Mouse (Mus musculus) gastrocnemius, adult 2 months (tissue): ENCODE data around the gene Timm44. TPM values are rescaled to one million over a fixed set of nuclear protein-coding genes. Genes with fewer than 3 reads are reported as not detected.

Experiments used
- DNase-seq: peaks from one replicate; pipeline ENCODE4 v3.0.0; 2022
- H3K27ac ChIP-seq: fragments of 200-600 bp; 2 replicates; pipeline ENCODE4 v1.8.1; 2022; ENCODE audit warnings: mild to moderate bottlenecking
- H3K4me3 ChIP-seq: fragments of 200-600 bp; 2 replicates; pipeline ENCODE4 v1.8.1; 2022; ENCODE audit warnings: mild to moderate bottlenecking, moderate library complexity
- CTCF ChIP-seq: fragments of 200-600 bp; IDR thresholded peaks from 2 replicates; pipeline ENCODE4 v1.8.1; 2022; ENCODE audit warnings: antibody characterized with exemption, mild to moderate bottlenecking, moderate library complexity
- intact Hi-C: fragments of 180-260 bp; cut with DNase I; formaldehyde crosslinking; loops from one replicate; pipeline ENCODE4 v1.15.1; 2025
- total RNA-seq, 2 experiments: library from RNA; stranded (reverse); gene quantifications; 2 replicates each; pipeline ENCODE4 v1.2.3; 2021

Timm44 gene
- total RNA-seq, 2 experiments from 2014 or later: 61.8 to 76.6 TPM

- no peak for DNase-seq
- intact Hi-C loops: no loop called here
- H3K27ac ChIP-seq: no peak within 1 kb of the TSS
- TF ChIP-seq CTCF: no peak
- H3K4me3 ChIP-seq: no peak within 1 kb of the TSS
Observed at GRCm38 (mm10) chr8:4247951-4248540, 27.7 kb downstream of the Timm44 start, which contains the start of gene Tgfbr3l. Gene Tgfbr3l, plus strand, starts transcription at chr8:4248214.

GRCm38 (mm10) chr8:4247241-4247640, 28.5 kb downstream of the Timm44 start:
- no peak for DNase-seq
- Histone ChIP-seq H3K4me3 (no peak overlapping the region), H3K27ac (no peak overlapping the region)
- intact Hi-C loops: no loop called here
- TF ChIP-seq CTCF: no peak

DNA sequence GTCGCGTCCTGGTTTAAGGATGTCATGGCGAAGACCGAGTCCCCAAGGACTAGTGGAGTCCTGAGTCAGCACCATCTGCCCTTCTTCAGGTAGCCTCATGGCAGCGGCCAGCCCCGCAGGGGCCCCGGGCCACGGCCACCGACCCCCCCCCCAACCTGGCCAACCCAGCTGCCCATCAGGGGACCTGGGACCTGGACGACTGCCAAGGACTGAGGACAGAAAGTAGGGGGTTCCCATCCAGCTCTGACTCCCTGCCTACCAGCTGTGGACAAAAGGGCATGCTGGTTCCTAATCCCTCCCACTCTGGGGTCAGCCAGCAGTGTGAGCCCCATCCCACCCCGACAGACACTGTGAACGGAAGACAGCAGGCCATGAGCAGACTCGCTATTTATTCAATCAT, 30.0 kb downstream of the Timm44 start:
- DNase-seq: no peak
- no peak overlapping the region for H3K27ac ChIP-seq
- intact Hi-C loops: no loop called here
- TF ChIP-seq CTCF: no peak
- no peak overlapping the region for H3K4me3 ChIP-seq

GRCm38 (mm10) chr8:4245061-4245460, 30.7 kb downstream of the Timm44 start:
- intact Hi-C loops: no loop called here
- DNase-seq: no peak
- TF ChIP-seq CTCF: no peak
- no peak overlapping the region for H3K4me3 ChIP-seq
- H3K27ac ChIP-seq: no peak overlapping the region

- DNase-seq: no peak
- Histone ChIP-seq H3K4me3 (peak overlapping the region; percentile 77), H3K27ac (peak overlapping the region; percentile 96)
- intact Hi-C loops: loop anchor here (2.0 to 5.0 kb wide), 3 partner anchors 35 to 438 kb away; partner anchors contain the start of gene Timm44
- no peak for TF ChIP-seq CTCF
Observed at GRCm38 (mm10) chr8:4239193-4239890, 36.4 kb downstream of the Timm44 start.

GRCm38 (mm10) chr8:4238434-4239192, 37.1 kb downstream of the Timm44 start, which contains the start of the genes Map2k7 and Gm49320:
Gene Map2k7, plus strand, starts transcription at chr8:4238740.
Gene Gm49320, plus strand, starts transcription at chr8:4238865.
- H3K27ac ChIP-seq: peak within 1 kb of the TSS; percentile 96
- H3K4me3 ChIP-seq: peak within 1 kb of the TSS; percentile 77
- intact Hi-C loops: loop anchor here (2.0 to 5.0 kb wide), 3 partner anchors 36 to 439 kb away; partner anchors contain the start of gene Timm44
- peak; percentile 62 for TF ChIP-seq CTCF
- peak; percentile 100 for DNase-seq

GRCm38 (mm10) chr8:4237814-4238433, 37.8 kb downstream of the Timm44 start:
- TF ChIP-seq CTCF: no peak
- Histone ChIP-seq H3K27ac (peak overlapping the region; percentile 96), H3K4me3 (peak overlapping the region; percentile 77)
- DNase-seq: no peak
- intact Hi-C loops: loop anchor here (2.0 to 5.0 kb wide), 3 partner anchors 37 to 439 kb away; partner anchors contain the start of gene Timm44

DNA sequence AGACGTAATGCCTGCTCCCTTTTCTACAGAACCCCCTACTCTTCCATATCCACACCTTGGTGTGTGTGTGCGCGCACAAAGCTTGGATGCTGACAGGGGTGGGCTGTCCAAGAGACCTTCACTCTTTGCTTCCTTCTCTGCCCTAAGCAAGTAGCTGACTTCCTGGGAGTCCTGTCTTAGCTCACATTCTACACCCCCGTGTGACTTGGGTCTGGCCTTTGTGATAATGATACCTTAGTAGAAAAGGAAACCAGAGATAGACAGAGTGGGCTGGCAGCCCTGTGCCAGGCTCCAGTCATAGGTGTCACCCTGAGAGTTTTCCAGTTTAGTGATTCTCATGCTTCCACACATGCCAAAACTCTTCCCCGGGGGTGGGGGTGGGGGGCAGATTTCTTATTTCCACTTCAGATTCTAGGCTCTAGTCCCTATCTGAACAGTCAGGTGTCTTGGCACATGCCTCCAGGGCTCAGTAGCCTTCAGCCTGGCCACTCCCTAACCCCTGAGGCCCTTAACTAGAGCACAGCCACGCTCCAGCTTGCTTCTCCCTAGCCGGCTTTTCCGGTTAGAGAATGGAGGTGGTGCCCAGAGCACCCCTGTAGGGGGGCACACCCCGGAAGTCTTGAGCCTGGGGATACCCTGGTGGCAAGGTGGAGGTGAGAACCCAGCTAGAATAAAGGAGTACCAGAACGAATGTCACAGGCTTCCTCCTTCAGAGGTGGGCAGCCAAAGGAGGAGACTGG, 44.9 kb downstream of the Timm44 start:
- TF ChIP-seq CTCF: no peak
- Histone ChIP-seq H3K27ac (no peak overlapping the region), H3K4me3 (no peak overlapping the region)
- DNase-seq: no peak
- intact Hi-C loops: no loop called here

GRCm38 (mm10) chr8:4229784-4230183, 45.9 kb downstream of the Timm44 start:
- intact Hi-C loops: no loop called here
- no peak for DNase-seq
- no peak for TF ChIP-seq CTCF
- no peak overlapping the region for H3K27ac ChIP-seq
- no peak overlapping the region for H3K4me3 ChIP-seq

GRCm38 (mm10) chr8:4227919-4228318, 47.8 kb downstream of the Timm44 start:
- Histone ChIP-seq H3K27ac (no peak overlapping the region), H3K4me3 (no peak overlapping the region)
- DNase-seq: no peak
- intact Hi-C loops: no loop called here
- no peak for TF ChIP-seq CTCF

DNA sequence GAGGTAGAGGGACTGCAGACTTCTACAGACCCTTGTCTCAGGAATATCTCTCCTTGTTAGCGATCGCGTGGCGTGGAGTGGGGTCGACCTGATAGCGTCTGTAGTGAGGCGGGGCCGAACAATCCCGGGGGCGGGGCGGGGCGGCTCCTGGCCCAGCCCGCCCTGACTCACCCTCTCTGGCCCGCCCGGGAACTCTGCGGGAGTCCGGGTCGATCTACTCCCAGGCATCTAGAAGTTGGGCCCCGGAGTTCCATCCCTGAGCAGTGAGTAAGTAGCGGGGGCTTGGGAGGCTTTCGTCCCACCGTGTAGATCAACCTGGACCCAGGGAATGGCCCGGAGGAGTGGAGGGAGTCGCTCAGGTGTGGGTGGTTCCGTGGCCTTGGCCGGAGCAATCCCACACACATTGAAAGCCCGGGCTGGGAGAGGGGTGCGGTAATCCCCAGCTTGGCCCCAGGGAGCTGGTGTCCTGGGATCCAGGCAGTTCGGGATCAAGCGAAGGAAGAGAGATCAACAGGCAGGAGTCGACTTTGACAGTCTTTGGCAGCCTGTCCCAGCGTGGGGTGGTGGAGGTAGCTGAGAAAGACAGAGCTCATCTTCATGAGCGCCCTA, 48.9 kb downstream of the Timm44 start, which contains the start of gene Lrrc8e:
Gene Lrrc8e (plus strand): TSS at position 89 of the 609 bp plus-strand sequence.
- no peak for TF ChIP-seq CTCF
- no peak within 1 kb of the TSS for H3K27ac ChIP-seq
- no peak for DNase-seq
- H3K4me3 ChIP-seq: peak within 1 kb of the TSS; percentile 54
- intact Hi-C loops: no loop called here
